Mouse (Mus musculus) right cerebral cortex, adult 18-20 months (tissue): Measurements from ENCODE around the gene Fam107b.
"Not testable (repeated sequence)": the region's sequence is repeated elsewhere in the genome, so short reads cannot be mapped to it uniquely, and the experiment has no call there.

Source experiments
- DNase-seq: peaks from one replicate; pipeline ENCODE4 v3.0.0; 2022; ENCODE audit warnings: mixed read lengths

Fam107b gene

DNA sequence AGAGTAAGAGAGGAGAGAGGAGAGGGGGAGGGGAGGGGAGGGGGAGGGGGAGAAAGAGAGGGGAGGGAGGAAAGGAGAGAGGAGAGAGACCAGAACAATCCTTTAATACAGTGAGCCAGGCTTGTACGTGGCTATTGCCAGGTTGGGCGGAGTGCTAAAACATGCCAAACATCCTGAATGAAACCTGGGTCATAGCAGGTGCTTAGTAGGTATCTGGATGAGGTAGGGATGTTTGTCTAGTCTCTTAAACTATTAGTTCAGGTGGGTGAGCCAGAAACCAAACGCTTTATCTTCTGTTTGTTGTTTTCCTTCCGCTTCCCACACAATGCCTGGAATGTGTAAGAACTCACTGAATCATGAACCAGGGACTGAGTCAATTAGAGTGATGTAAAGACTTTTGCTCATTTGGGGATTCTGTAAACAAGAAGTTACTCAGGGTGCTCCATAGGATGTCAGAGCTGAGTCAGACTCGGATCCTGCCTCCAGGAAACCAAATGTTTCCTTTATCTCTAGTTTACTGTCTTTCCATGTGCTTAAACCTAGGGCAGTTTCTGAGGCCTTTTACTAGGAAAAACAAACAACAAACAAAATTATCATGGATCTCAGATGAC lies 89.1 kb downstream of the Fam107b start:
- no peak for DNase-seq

DNA sequence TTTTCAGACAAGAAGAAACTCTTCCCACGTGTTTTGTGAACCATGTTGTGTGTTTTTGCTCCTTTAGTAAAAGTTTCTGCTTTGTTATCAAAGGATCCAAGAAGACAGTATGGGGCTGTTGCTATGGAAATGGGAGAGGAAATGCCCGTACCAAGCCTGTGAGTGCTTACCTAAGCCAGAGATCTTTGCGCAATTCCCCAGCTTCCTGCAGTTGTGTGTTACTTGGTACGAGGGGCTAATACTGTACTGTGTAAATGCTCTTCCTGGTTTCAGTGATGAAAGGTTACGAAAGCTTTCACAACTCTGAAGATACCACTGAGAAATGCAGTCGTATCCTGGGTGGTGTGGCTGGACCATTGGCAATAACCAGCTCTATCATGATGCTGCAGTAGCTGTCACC lies 93.8 kb downstream of the Fam107b start:
- no peak for DNase-seq

DNA sequence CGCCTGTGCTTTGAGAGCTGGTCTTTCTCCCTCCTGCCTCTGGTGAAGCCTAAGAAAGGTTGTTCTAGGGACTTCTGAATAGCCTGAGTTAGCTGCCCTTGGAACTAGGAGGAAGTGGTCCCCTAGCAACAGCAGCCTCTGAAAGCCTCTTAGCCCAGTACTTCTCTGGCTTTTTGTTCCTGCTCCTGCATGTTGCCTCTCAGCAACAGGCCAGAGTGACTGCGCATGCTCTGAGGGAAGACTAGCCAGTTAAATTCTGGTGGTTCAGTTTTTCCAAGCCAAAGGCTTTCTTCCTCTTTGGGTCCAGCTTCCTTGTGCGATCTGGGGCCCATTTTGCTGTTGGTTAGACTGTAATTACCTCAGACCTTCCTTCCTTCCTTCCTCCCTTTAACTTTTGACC lies 98.4 kb downstream of the Fam107b start:
- DNase-seq: peak; percentile 47

DNA sequence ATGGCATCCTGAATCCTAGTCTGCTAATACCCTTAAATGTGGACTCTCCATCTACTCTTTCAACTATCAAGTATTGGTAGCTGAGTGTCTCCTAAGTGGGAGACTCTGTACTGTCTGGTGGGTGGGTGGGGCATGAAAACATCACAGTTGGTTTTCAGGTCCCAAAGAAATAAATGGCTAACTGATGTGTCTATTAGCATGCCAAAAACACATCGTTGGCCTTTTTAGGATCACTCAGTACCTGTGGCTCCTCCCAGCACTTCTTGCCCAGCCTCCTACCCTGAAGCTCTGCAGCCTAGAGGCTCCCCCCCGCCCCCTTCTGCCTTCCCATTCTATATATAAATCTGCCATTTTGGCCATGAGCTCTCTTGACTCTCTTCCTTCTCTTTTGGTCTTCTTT lies 99.4 kb downstream of the Fam107b start:
- no peak for DNase-seq

DNA sequence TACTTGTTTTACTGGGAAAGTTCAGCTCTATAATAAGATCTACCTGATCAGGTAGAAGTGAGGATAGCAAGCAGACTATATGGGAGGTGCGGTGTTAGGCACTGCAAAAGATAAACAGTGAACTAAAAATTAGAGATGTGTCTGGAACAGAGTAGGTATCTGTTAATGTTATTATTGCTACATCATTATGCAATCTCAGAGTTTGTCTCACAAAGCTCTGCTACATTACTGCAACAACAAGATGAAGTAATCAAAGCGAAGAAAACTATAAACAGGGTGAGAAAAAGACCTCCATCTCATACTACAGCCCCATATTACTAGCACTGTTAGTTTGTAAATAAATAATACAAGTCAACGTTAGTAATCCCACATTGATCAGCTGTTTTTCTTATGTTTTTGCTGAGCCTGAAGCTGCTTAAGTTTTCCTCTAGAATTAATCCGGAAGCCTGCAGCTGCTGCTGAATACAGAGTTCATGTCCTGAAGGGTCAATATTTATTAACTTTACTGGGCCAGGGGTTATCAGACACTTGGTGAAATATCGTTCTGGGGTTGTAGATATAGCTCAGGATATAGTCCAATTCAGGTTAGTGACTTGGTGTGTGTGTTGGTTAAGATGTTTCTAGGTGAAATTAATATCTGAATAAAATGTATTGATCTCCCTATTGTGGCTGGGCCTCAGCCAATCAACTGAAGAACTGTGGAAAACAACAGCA lies 102.5 kb downstream of the Fam107b start:
- no peak for DNase-seq

DNA sequence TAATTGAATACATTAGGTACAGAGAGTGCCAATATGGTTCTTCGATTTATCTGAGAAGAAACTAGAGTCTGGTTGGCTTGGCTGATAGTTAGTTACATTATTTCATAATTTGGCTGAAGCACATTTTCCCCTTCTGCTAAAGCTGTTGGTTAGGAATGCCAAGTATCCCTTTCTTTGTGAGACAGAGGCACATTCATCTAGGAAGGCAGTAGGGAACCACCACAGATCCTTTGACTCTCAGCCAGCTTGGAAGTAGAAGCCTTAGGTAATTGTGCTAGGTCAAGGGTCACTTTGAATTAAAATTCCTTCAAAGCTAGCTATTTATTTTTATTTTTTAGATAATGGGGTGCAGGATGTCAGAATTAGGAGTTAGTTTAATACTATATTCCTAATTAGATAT lies 105.2 kb downstream of the Fam107b start:
- DNase-seq: no peak

DNA sequence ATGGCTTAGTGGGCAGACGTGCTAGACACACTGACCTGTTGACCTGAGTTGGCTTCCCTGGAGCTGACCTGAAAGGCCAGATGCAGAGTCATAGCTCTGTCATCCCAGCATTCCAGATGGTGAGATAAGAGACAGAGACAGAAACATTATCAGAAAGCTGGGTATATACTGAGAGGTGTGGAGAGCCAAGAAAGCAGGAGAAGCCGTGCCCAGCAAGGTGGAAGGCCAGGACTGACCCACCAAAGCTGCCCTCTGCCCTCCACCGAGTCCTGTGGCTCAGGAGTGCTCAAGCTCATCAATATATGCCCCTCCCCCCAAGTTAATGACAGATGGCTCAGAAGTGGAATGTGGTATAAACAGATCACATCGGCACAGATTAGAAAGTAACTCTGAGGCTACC lies 112.4 kb downstream of the Fam107b start:
- no peak for DNase-seq

DNA sequence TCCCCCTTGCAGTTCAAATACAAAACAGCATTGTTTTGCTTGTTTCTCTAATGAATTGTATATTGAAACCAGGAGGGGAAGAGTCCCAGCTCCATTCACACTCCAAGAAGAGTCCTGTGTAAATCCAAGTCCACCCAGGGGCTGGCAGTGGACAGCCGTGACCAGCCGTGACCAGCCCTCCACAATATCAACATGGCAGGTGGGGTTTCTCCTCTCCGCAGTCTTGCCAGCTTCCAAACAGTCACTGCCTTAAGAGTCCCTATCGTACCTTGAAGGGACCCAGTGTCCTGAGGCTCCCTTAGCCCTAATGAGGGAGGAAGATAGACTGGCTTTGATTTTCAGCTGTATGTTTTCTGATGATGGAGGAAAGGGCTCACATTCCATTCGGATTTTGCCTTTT lies 113.1 kb downstream of the Fam107b start:
- DNase-seq: no peak

DNA sequence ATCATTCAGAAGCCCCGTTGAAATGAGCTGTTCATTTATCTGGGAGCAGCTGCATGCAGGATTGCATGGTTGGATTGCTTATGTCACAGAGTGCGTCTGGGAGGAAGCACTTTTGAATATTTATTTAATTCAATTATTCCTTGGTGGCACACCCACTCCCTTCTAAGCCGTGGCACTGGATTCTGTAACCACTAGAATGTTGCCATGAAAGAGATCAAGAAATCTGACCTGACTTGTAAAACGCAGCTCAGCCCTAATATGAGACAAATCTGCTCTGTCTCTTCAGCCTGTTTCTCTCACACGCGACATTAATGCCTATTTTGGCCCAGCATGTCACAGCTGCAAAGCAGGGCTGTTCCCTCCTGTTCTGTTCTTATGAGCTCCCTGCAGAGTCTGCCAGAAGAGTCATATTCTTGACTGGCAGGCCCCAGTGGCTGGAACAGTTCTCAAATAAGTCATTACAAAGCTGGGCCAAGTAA lies 113.5 kb downstream of the Fam107b start:
- DNase-seq: no peak

DNA sequence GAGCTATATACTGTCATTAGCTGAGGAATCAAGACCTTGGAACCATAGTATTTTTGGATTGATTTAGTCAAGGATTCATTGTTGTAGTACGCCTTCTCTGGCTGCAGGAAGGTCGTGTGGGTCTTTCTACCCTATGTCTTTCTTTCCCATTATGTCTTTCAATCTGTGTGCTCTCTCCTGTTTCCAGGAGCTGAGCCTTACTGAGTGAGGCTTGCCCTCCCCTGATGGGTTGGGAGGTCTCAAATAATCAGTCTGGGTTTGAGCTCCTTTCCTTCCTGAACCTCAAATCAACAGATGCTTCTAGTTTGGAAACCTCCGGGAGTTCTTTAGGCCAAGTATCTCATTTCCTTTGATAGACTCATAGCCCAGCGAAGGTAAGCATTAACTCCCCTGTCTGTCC lies 119.9 kb downstream of the Fam107b start:
- DNase-seq: no peak

DNA sequence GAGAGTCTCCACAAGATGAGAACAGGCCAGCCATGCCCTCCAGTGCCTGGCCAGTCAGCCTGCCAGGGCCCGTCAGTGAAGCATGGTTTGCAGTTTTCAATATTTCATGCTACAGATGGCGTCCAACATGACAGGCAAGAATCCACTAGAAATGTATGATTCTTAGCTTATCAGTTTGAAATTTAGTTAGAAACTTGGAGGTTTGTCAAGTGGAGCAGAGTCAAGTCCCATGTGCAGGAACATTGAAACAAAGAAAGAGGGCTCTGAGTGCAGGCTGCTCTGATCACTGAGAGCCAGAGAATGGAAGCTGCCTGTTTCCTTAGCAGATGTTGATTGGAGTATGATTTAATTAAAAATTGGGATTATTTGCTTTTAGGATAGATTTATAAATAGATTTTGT lies 122.5 kb downstream of the Fam107b start:
- DNase-seq: no peak

DNA sequence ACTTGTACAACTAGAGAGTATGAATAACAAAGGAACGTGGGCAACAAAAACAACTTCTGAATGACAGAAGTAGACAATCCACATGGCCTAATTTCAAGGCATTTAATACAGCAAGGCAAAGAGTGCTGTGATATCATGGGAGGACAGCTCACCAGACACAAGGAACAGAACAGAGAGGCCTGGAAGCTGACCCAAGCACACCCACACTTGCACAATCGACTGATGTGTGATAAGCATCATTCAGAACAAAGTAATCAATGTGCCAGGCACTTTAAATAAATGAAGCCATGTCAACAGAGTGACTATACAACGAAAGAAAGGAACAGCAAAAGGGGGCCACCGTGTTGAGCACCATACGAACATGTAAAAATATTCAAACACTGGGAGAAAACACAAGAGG lies 125.6 kb downstream of the Fam107b start:
- no peak for DNase-seq

DNA sequence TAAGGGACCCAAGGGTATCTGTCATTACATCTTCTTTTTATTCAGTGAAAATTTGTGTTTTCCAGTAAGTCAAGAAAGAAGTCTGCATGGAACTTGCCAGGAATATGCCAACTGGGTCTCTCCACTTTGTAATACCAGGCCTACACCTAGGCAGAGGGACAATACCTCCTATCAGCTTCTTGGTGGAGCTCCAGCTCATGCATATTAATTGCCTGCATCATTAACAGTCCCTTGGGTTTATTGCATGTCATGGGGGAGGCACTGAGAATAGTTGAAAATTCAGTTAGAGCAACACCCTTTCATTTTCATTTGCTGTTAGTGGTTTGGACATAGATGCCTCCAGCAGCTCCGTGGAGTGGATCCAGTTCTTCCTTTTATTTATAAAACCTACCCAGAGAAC lies 130.1 kb downstream of the Fam107b start:
- no peak for DNase-seq

DNA sequence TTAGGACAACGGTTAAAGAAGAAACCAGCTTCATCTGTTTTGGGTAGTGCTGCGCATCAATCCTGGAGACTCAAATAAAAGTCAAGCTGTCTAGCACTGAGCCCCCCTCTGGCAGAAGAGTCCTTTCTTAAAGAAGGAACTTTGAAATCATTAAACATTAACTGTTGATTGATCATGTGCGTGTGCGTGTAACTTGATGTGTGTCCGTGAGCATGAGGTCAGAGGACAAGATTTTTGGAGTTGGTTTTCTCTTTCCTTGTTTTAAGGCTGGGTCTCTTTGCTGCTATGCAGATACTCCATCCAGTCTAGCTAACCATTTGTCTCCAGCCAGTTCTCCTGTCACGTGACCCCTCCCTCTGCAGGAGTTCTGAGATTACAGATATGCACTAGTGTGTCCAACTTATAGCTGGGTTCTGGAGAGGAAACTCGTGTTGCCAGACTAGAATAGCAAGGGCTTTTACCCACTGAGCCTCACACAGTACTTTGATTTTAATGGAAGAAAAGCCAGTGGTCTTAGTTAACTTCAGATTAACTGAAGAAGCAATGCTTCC lies 132.4 kb downstream of the Fam107b start:
- no peak for DNase-seq

DNA sequence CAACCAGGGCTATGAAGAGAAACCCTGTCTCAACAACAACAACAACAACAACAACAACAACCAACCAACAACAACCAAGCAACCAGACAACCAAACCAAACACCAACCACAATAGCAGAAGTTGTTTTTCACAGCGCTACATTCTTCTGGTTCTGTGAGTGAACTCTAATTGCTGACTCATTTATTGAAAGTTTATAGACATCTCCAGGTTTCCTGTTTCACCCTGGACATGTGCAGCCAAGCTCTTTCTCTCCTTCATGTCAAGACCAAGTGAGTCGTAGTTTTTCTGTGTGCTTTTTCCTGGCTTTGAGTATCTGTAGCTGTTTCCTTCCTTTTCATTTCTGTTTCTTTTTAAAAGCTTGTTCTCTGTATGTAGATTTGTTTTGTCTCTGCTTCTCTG lies 133.5 kb downstream of the Fam107b start:
- DNase-seq: no peak

DNA sequence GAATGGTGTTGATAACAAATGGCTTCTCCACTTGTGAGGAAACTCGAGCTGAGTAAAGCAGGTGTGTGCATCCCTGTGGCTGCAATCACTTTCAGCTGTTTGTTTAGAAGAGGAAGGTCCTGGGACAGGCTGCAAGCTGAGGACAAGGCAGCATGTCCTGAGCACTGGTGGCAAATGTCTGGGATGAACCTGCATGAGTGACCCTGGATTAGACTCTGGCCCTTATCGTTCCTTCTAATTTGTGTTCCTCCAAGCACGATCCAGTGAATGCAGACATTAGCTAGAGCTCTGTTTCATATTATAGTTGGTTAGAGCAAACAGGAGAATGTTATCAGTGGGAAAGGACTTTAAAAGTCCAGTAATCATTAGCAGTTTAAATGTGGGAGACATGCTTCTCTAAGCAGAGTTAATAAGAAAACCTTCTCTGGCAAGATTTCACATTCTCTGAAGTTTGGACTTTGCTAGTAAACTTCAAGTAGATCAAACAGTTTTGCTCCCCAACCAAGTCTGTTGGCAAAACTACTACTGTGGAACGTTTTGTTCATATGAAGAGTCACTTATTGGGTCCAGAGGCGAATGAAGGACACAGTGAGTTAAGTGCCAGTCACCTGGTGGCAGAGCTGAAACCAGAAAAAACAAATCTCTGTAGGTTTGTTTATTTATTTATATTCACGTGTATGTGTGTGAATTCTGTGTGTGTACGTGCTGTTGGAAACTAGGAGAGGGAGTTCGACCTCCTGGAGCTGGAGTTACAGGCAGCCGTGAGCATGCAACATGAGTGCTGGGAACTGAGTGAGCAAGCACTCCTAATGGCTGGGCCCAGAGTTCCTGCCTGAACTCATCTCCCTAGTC lies 134.2 kb downstream of the Fam107b start:
- DNase-seq: no peak

DNA sequence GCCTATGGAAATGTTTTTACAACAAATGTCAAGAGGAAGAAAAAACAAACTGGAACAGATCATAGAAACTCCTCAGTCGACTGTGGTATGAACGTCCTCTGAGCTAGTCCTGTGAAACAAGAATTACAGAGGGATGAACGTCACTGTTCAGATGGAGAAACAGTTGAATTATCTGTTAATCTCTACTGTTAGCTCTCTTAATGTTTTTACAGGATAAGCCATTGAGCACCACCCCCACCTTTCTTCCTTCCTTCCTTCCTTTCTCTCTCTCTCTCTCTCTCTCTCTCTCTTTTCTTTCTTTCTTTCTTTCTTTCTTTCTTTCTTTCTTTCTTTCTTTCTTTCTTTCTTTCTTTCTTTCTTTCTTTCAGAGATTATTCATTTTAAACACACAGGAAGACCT lies 135.0 kb downstream of the Fam107b start:
- DNase-seq: not testable (repeated sequence)

DNA sequence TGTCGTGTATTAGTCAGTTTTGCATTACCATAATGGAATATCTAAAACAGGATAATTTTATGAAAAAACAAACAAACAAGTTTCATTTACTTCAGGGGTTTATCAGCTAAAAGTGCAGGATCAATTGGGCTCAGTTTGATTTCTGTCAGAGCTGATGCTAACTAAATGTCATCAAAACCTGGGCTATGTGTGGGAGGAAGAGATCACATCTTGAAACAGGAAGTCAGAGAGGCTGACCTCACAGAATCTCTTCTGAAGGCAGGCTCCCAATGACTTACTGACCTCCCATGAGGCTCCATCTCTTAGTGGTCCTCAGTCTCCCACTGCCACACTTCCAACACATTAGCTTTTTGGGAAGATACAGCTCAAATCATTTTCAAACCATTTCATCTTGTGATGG lies 136.9 kb downstream of the Fam107b start:
- DNase-seq: no peak

DNA sequence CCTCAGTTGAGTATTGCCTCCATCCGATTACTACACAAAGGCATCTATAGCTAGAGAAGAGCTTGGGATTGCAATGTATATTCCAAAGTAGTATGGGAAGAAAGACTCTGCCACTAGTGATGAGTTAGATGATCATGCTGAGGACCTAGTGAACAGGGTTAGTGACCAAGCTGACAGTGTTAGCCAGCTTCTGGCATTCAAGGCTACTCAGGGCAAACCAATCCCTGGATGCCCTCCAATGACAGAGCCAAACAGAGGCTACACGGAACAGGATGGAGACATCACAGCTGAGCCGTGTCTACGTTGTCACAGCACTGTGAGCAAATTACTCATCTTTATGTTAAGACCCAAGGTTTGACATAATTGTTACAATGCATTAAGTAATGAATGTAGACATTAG lies 138.3 kb downstream of the Fam107b start:
- DNase-seq: no peak

DNA sequence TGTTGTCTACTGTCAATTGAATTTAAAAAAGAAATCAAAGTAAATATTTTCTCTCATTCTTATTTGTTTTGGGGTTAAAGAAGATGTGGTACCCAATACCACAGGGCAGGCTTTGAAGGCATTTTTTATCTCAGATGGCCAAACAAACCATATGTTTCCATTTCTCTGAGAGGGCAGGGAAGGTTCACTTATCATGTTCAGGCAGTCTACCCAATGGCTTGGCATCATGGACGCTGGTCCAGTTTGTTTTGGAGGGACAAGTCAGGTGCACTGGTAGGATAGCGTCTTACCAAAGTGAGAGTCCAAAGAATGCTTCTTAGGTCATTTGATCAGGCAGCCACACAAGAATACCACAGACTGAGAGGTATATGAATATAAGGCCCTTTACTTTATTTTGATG lies 139.6 kb downstream of the Fam107b start:
- DNase-seq: no peak

DNA sequence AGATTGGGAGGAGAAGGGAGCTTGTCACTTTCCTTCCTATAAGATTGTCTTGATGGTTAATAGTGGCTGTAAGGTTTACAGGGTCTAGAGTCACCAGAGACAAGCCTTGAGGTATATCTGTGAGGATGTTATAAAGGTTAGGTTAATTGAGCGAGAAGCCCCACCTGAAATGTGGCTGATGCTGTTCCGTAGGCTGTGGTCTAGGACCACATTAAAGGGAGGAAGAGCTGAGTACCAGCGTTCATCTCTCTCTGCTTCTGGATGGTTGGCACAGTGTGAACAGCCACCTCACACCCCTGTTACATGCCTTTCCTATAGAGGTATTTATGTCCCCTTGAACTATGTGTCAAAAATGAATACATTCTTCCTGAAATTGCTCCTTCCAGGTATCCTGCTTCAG lies 140.2 kb downstream of the Fam107b start:
- no peak for DNase-seq

DNA sequence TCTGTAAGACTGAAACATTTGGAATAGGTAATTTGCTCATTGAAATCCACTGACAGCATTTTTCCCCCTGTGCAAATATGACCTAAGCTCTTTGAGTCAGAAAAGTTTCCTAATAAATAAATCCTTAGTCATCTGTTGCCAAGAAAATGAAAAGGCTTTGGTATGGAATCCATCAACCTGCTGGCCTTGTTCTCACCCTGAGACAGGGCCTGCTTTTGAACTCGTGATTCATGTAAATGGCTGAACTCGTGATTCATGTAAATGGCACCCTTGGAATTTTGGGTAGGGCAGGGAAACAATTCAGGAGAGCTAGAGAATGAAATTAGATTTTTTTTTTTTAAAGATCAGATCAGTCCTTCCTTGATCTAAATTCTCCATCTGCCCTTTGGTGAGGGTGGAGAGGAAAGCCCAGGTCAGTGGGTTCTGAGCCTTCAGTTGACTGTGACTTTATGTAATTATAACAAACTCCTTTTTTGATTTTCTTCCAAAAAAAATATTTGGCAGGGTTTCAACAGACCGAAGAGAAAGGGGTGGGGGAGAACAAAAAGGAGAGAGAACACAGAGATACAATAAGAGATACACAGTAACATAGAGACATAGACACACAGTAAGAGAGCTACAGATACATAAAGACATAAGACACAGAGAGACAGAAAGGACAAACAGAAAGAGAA lies 142.2 kb downstream of the Fam107b start:
- DNase-seq: no peak

DNA sequence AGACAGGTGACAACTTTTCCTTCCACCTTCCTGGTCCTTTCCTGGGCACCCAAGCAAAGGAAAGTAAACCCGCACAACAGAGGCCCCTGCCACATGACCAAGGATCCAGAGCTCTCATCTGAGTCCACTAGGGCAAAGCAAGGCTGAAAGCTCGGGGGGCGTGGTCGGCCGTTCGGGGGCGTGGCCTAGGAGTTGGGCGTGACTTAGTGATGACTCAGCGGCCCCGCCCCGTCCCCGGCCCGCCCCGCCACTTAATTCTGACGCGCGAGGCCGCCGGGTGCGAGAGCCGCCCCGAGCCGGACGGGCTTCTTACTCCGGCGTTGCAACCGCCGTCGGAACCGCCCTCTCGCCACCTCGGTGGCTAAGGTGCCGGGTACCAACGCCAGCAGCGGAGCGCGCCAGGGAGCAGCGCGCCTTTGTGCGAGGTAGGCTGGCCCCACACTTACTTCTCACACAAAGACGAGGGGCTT lies 143.0 kb downstream of the Fam107b start:
- peak; percentile 79 for DNase-seq
